Mouse (Mus musculus): ENCODE results near the gene Dydc2. TPM values are rescaled to one million over a fixed set of nuclear protein-coding genes. Genes with fewer than 3 reads are reported as not detected.

Dydc2 gene
- polyA plus RNA-seq, 1 experiment, result not detected

GRCm38 (mm10) chr14:41000801-41001200 lies 68.2 kb downstream of the Dydc2 start:
- no peak for DNase-seq (ENCODE audit: low spot score)

GRCm38 (mm10) chr14:40999904-41000645 lies 68.9 kb downstream of the Dydc2 start:
- no peak for DNase-seq (ENCODE audit: low spot score)

Other genes with a start within 250 kb of the Dydc2 start
- gene Sh2d4b, start 175.9 kb downstream of the Dydc2 start, polyA plus RNA-seq (2012; rRNA removed), result 0.32 and 0.44 TPM in 2 replicates
- gene Tspan14, start 102.4 kb downstream of the Dydc2 start, polyA plus RNA-seq (2012; rRNA removed), result 55.9 and 58.9 TPM in 2 replicates
- gene Fam213a, start 55.4 kb downstream of the Dydc2 start, polyA plus RNA-seq (2012; rRNA removed), result 52.2 and 61.9 TPM in 2 replicates
- gene Dydc1, start 3.7 kb upstream of the Dydc2 start, polyA plus RNA-seq (2012; rRNA removed), result not detected in 2 replicates
- not detected in 2 replicates for gene Mat1a, start 35.8 kb upstream of the Dydc2 start, polyA plus RNA-seq (2012; rRNA removed)
- gene Sftpa1, start 62.6 kb upstream of the Dydc2 start, polyA plus RNA-seq (2012; rRNA removed), result not detected in 2 replicates
- not detected in 2 replicates for gene Mbl1, start 82.2 kb upstream of the Dydc2 start, polyA plus RNA-seq (2012; rRNA removed)
- not detected in 2 replicates for gene Sftpd, start 115.9 kb upstream of the Dydc2 start, polyA plus RNA-seq (2012; rRNA removed)
- not detected in 2 replicates for gene Gm2832, start 209.6 kb upstream of the Dydc2 start, polyA plus RNA-seq (2012; rRNA removed)

Measured in urinary bladder, adult 2 months (tissue).